Mouse (Mus musculus): ENCODE data around the gene Zfp286.
A peak's percentile ranks its signal among the peaks of the same experiment; 100 is the strongest.

The Zfp286 gene

GRCm38 (mm10) chr11:62710657-62711056 lies 78.6 kb downstream of the Zfp286 start:
- peak; percentile 33 to 53 for DNase-seq (ENCODE audit: inconsistent age in 2 of 2, low spot score in 1 of 2)

- no peak for DNase-seq (ENCODE audit: inconsistent age in 2 of 2, low spot score in 1 of 2)
Observed at GRCm38 (mm10) chr11:62708252-62708651, 81.0 kb downstream of the Zfp286 start.

GRCm38 (mm10) chr11:62706141-62706540 lies 83.1 kb downstream of the Zfp286 start:
- DNase-seq (ENCODE audit: inconsistent age in 2 of 2, low spot score in 1 of 2): no peak

Measured in adrenal gland, adult (tissue).